Mouse (Mus musculus) olfactory bulb, adult 2 months (tissue): ENCODE measurements around the gene Mrpl53.

Source experiments
- CTCF ChIP-seq: fragments of 200-500 bp; IDR thresholded peaks from 2 replicates; pipeline ENCODE4 v1.5.1; 2012; ENCODE audit warnings: low read depth, mild to moderate bottlenecking, low read length, moderate library complexity; ENCODE audit not compliant: insufficient read depth
- POLR2A ChIP-seq: fragments of 200-500 bp; IDR thresholded peaks from 2 replicates; pipeline ENCODE4 v1.6.1; 2012; ENCODE audit warnings: mild to moderate bottlenecking, low read depth, low read length, moderate library complexity; ENCODE audit not compliant: insufficient read depth

GRCm38 (mm10) chr6:83118825-83119733, 10.2 kb downstream of the Mrpl53 start:
- TF ChIP-seq POLR2A (no peak), CTCF (no peak)
